Mouse (Mus musculus): ENCODE measurements around the gene Hnrnpdl. TPM values are rescaled to one million over a fixed set of nuclear protein-coding genes. Genes with fewer than 3 reads are reported as not detected.

The Hnrnpdl gene
- total and polyA plus RNA-seq, 2 experiments from 2014 or later = 107 to 184 TPM

DNA sequence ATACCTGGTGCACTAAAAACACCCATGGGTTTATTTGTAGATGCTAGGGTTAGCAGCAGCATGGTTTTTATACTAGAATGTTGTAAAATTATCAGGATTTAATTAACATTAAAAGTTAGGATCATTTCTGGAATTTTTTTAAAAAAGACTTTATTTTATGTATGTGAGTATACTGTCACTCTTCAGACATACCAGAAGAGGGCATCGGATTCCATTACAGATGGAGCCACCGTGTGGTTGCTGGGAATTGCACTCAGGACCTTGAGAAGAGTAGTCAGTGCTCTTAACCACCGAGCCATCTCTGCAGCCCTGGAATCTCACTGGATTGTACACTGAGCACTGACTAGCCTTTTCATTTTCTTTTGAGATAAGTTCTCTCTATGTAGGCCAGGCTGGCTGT, 10.4 kb upstream of the Hnrnpdl start:
- Histone ChIP-seq H3K4me1 (ENCODE audit: insufficient read depth, low read length) (peaks cover 15% of the 10 kb centered on the region; the same call in 1 of the 2 replicates), H3K9me3 (ENCODE audit: low read length) (no peaks in the 10 kb centered on the region), H3K4me2 (ENCODE audit: low read depth, low read length) (no peak overlapping the region), H3K27ac (no peak overlapping the region), H3K36me3 (ENCODE audit: insufficient read depth, low read length) (no peaks in the 10 kb centered on the region), H3K4me3 (ENCODE audit: low read length) (no peak overlapping the region), H3K27me3 (ENCODE audit: insufficient read depth, low read length) (no peaks in the 10 kb centered on the region), H3K9ac (replicated peaks; ENCODE audit: low read length) (no peak overlapping the region)
- TF ChIP-seq CTCF (IDR thresholded peaks at IDR 0.05; ENCODE audit: low read depth) = peak; percentile 6; the same call in 1 of the 2 replicates
- 87% methylated on average over 3 of the region's 3 CpGs for WGBS
- DNase-seq (ENCODE audit: low spot score) (no peak), ATAC-seq (no peak)

DNA sequence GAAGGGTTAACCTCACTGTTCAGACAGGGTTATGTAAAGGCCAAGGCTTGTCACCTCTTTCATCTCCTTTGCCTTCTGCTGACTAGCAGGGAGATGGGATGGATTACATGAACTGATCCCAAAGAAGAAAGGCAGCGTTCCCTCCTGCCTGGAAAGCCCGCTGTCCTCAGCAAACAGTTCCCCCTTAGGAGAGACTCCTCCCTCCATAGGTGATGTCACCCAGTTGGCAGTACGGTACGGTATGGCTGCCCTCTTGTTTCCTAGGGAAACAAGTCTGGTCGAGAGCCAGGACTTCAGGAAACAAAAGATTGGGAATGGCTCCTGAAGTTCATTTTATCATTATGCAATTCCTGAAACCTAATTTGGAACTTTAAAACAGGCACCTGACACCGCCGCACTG, 8.4 kb upstream of the Hnrnpdl start:
- DNase-seq (ENCODE audit: low spot score) (peak; percentile 61), ATAC-seq (no peak)
- no peak for TF ChIP-seq CTCF (IDR thresholded peaks at IDR 0.05; ENCODE audit: low read depth)

DNA sequence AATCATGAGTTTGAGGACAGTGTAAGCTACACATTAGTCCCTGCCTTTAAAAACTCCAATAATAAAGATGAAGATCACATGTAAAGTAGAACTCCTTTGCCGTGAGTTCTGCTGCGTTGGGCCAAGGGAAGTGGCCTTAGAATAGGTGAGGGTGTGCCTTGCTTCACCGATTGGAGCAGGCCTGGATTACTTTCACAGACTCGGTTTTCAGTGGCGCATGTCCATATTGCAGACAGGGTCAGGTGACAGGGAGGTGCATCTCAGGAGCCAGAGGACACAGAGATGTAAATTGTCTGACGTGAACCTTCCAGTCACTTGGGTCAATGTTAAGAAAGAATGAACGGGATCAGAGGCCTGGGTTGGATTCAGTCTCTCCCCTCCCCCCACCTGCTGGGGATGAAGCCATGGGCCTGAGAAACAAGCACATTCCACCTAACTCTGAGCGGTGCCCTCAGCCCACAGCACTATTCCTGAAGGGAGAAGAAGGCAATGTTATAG, 7.7 kb upstream of the Hnrnpdl start:
- Histone ChIP-seq H3K27me3 (ENCODE audit: insufficient read depth, low read length) (no peaks in the 10 kb centered on the region), H3K27ac (no peak overlapping the region), H3K36me3 (ENCODE audit: insufficient read depth, low read length) (no peaks in the 10 kb centered on the region), H3K4me3 (ENCODE audit: low read length) (no peak overlapping the region), H3K4me1 (ENCODE audit: insufficient read depth, low read length) (peaks cover 23% of the 10 kb centered on the region), H3K4me2 (ENCODE audit: low read depth, low read length) (no peak overlapping the region), H3K9ac (replicated peaks; ENCODE audit: low read length) (0 out of 2 replicates have a peak overlapping the region, but pooled peaks have one; percentile 17), H3K9me3 (ENCODE audit: low read length) (no peaks in the 10 kb centered on the region)
- WGBS = 55% methylated on average over 8 of the region's 8 CpGs
- TF ChIP-seq CTCF (IDR thresholded peaks at IDR 0.05; ENCODE audit: low read depth) = no peak
- DNase-seq (ENCODE audit: low spot score) (no peak), ATAC-seq (no peak)

More for the DNA sequence above, 8.4 kb upstream of the Hnrnpdl start:
- Histone ChIP-seq H3K27me3 (ENCODE audit: insufficient read depth, low read length) (no peaks in the 10 kb centered on the region), H3K4me1 (ENCODE audit: insufficient read depth, low read length) (peaks cover 20% of the 10 kb centered on the region), H3K9me3 (ENCODE audit: low read length) (no peaks in the 10 kb centered on the region), H3K36me3 (ENCODE audit: insufficient read depth, low read length) (no peaks in the 10 kb centered on the region), H3K4me3 (ENCODE audit: low read length) (no peak overlapping the region), H3K27ac (no peak overlapping the region), H3K4me2 (ENCODE audit: low read depth, low read length) (no peak overlapping the region), H3K9ac (replicated peaks; ENCODE audit: low read length) (no peak overlapping the region)
- 44% methylated on average over 7 of the region's 7 CpGs for WGBS

DNA sequence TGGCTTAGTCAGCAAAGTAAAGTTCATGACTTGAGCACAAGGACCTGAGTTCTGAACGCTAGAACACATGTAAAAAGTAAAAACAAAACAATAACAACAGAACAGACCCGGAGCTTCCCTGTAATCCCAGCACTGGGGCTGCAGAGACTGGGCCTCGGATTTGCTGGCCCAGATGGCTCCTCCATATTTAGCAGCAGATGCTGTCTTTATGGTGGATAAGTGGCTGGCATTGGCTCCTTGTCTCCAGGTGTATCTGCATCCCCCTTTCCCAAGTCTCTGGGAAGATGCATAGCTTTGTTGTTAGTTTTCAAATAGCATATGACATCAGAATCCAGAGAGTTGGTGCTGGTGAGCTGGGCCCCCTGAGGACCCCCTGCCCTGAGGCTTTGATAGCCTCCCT, 6.6 kb upstream of the Hnrnpdl start:
- DNase-seq (ENCODE audit: low spot score) = no peak
- Histone ChIP-seq H3K4me1 (ENCODE audit: insufficient read depth, low read length) (peaks cover 27% of the 10 kb centered on the region), H3K4me2 (ENCODE audit: low read depth, low read length) (no peak overlapping the region), H3K9me3 (ENCODE audit: low read length) (no peaks in the 10 kb centered on the region), H3K4me3 (ENCODE audit: low read length) (no peak overlapping the region), H3K9ac (replicated peaks; ENCODE audit: low read length) (no peak overlapping the region), H3K27ac (no peak overlapping the region), H3K27me3 (ENCODE audit: insufficient read depth, low read length) (no peaks in the 10 kb centered on the region), H3K36me3 (ENCODE audit: insufficient read depth, low read length) (no peaks in the 10 kb centered on the region)
- no peak for ATAC-seq
- no peak for TF ChIP-seq CTCF (IDR thresholded peaks at IDR 0.05; ENCODE audit: low read depth)
- WGBS = 63% methylated on average over 3 of the region's 3 CpGs

DNA sequence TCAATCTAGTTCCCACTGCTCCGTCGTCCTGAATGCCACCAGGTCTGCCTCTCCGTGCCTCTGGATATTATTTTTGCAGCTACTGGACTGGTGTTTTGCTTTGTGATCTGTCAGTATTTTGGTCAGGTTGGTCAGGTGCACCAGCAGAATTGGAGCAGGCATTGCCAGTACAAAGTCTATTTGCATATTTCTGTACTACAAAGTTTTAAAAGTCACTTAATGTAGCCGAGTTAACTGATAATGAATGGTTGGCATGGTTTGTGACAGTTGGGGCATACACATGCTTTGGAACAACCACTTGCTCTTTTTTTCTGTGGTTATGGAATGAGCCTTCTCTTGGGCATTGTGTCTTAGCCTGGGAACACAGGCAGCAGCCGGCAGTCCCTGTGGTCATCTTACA, 5.2 kb upstream of the Hnrnpdl start:
- ATAC-seq (no peak), DNase-seq (ENCODE audit: low spot score) (no peak)
- no peak overlapping the region for H3K4me2 ChIP-seq (ENCODE audit: low read depth, low read length)
- H3K27me3 ChIP-seq (ENCODE audit: insufficient read depth, low read length) = no peaks in the 10 kb centered on the region
- H3K9me3 ChIP-seq (ENCODE audit: low read length) = no peaks in the 10 kb centered on the region
- H3K4me3 ChIP-seq (ENCODE audit: low read length) = no peak overlapping the region
- 58% methylated on average over 5 of the region's 5 CpGs for WGBS
- H3K36me3 ChIP-seq (ENCODE audit: insufficient read depth, low read length) = no peaks in the 10 kb centered on the region
- TF ChIP-seq CTCF (IDR thresholded peaks at IDR 0.05; ENCODE audit: low read depth) = no peak
- no peak overlapping the region for H3K9ac ChIP-seq (replicated peaks; ENCODE audit: low read length)
- H3K27ac ChIP-seq = no peak overlapping the region
- peaks cover 28% of the 10 kb centered on the region for H3K4me1 ChIP-seq (ENCODE audit: insufficient read depth, low read length)

DNA sequence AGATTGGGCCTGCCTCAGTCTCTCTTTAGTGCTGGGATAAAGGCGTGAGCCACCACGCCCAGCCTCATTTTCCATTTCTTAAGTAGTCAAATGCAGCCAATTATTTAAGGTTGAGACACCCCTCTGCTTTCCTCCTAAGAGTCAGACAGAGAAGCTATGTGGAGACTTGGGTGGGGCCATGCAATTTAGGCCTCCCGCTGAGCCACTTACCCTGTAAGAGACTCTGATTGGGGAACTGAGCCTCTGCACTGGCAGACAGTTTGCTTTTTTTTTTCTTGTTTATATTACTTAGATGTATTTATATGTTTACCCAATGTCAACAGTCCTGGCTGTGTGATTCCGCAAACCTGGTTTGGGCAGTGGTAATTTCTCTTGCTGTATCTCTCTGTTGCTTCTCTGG, 4.6 kb upstream of the Hnrnpdl start:
- no peak overlapping the region for H3K9ac ChIP-seq (replicated peaks; ENCODE audit: low read length)
- ATAC-seq = no peak
- H3K9me3 ChIP-seq (ENCODE audit: low read length) = no peaks in the 10 kb centered on the region
- 85% methylated on average over 4 of the region's 4 CpGs for WGBS
- H3K27me3 ChIP-seq (ENCODE audit: insufficient read depth, low read length) = no peaks in the 10 kb centered on the region
- no peaks in the 10 kb centered on the region for H3K36me3 ChIP-seq (ENCODE audit: insufficient read depth, low read length)
- DNase-seq (ENCODE audit: low spot score) = no peak
- no peak overlapping the region for H3K27ac ChIP-seq
- no peak for TF ChIP-seq CTCF (IDR thresholded peaks at IDR 0.05; ENCODE audit: low read depth)
- H3K4me2 ChIP-seq (ENCODE audit: low read depth, low read length) = no peak overlapping the region
- no peak overlapping the region for H3K4me3 ChIP-seq (ENCODE audit: low read length)
- H3K4me1 ChIP-seq (ENCODE audit: insufficient read depth, low read length) = peaks cover 28% of the 10 kb centered on the region

DNA sequence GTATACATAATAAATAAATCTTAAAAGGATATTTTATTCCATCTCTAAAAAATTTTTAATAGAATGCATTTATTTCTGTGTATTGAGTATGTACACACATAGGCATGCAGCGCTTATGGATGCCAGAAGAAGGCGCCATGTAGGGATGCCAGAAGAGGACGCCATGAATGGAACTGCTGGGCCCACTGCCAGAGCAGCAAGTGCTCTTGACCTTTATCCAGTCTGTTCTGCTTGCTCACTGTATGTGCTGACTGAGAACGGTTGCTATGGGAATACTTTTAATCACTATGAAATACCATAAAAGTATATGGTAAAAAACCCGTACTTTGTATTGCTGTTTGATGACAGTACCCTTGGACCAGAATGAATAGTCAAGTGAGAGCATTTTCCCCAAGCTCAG, 3.9 kb upstream of the Hnrnpdl start:
- DNase-seq (ENCODE audit: low spot score) (peak; percentile 60), ATAC-seq (no peak)
- WGBS = 54% methylated on average over 5 of the region's 5 CpGs
- H3K4me3 ChIP-seq (ENCODE audit: low read length) = no peak overlapping the region
- no peak overlapping the region for H3K9ac ChIP-seq (replicated peaks; ENCODE audit: low read length)
- no peak overlapping the region for H3K4me2 ChIP-seq (ENCODE audit: low read depth, low read length)
- H3K27ac ChIP-seq = no peak overlapping the region
- peak; percentile 30 for TF ChIP-seq CTCF (IDR thresholded peaks at IDR 0.05; ENCODE audit: low read depth)
- H3K4me1 ChIP-seq (ENCODE audit: insufficient read depth, low read length) = peaks cover 28% of the 10 kb centered on the region
- H3K27me3 ChIP-seq (ENCODE audit: insufficient read depth, low read length) = no peaks in the 10 kb centered on the region
- H3K36me3 ChIP-seq (ENCODE audit: insufficient read depth, low read length) = no peaks in the 10 kb centered on the region
- no peaks in the 10 kb centered on the region for H3K9me3 ChIP-seq (ENCODE audit: low read length)
